Mouse (Mus musculus) E14TG2a.4 (cell line): Measurements from ENCODE around the gene Ttc19.
"Not testable (repeated sequence)": the region's sequence is repeated elsewhere in the genome, so short reads cannot be mapped to it uniquely, and the experiment has no call there.

Experiments
- H3K27me3 ChIP-seq: 2 replicates; pipeline ENCODE4 v1.6.1; 2014; ENCODE audit warnings: low read length, control low read depth; ENCODE audit not compliant: insufficient read depth
- H3K36me3 ChIP-seq: 2 replicates; pipeline ENCODE4 v1.6.1; 2014; ENCODE audit warnings: low read length, control low read depth; ENCODE audit not compliant: insufficient read depth
- H3K4me1 ChIP-seq: replicated peaks from 2 replicates; pipeline ENCODE4 v1.6.1; 2014; ENCODE audit warnings: low read depth, low read length, control low read depth
- H3K4me3 ChIP-seq: replicated peaks from 2 replicates; pipeline ENCODE4 v1.5.1; 2014; ENCODE audit warnings: mild to moderate bottlenecking, low read length
- H3K9me3 ChIP-seq: 2 replicates; pipeline ENCODE4 v1.6.1; 2014; ENCODE audit warnings: low read length, control low read depth
- CTCF ChIP-seq: conservative IDR thresholded peaks from 2 replicates; pipeline ENCODE4 v1.5.1; 2014; ENCODE audit warnings: low read length
- NANOG ChIP-seq: IDR thresholded peaks from 2 replicates; pipeline ENCODE4 v1.6.1; 2014; ENCODE audit warnings: borderline replicate concordance, low read length, mixed read lengths
- POU5F1 ChIP-seq: IDR thresholded peaks from 2 replicates; pipeline ENCODE4 v1.6.1; 2014; ENCODE audit warnings: low read length, borderline replicate concordance

Gene Ttc19

GRCm38 (mm10) chr11:62366879-62367278, 85.6 kb downstream of the Ttc19 start:
- Histone ChIP-seq H3K4me1 (peaks cover 28% of the 10 kb centered on the region), H3K9me3 (no peaks in the 10 kb centered on the region), H3K4me3 (no peak overlapping the region), H3K36me3 (peaks cover 94% of the 10 kb centered on the region), H3K27me3 (no peaks in the 10 kb centered on the region)
- TF ChIP-seq NANOG = no peak
- no peak for TF ChIP-seq POU5F1
- no peak for TF ChIP-seq CTCF

- peaks cover 93% of the 10 kb centered on the region for H3K36me3 ChIP-seq
- H3K4me1 ChIP-seq = peaks cover 40% of the 10 kb centered on the region
- TF ChIP-seq CTCF (no peak), POU5F1 (no peak), NANOG (no peak)
- no peaks in the 10 kb centered on the region for H3K9me3 ChIP-seq
- no peak overlapping the region for H3K4me3 ChIP-seq
- H3K27me3 ChIP-seq = no peaks in the 10 kb centered on the region
These were observed 88.7 kb downstream of the Ttc19 start for GRCm38 (mm10) chr11:62369924-62370323.

- Histone ChIP-seq H3K4me3 (no peak overlapping the region), H3K36me3 (peaks cover 92% of the 10 kb centered on the region), H3K4me1 (peaks cover 38% of the 10 kb centered on the region), H3K9me3 (no peaks in the 10 kb centered on the region), H3K27me3 (no peaks in the 10 kb centered on the region)
- no peak for TF ChIP-seq POU5F1
- TF ChIP-seq CTCF = no peak
- TF ChIP-seq NANOG = no peak
These were observed 90.5 kb downstream of the Ttc19 start for GRCm38 (mm10) chr11:62371776-62372175.

GRCm38 (mm10) chr11:62377202-62377851, 96.1 kb downstream of the Ttc19 start:
- not testable (repeated sequence) for H3K9me3 ChIP-seq, H3K4me3 ChIP-seq, H3K27me3 ChIP-seq
- 0 out of 2 replicates have a peak, but pooled peaks have one; percentile 10 for TF ChIP-seq CTCF
- Histone ChIP-seq H3K36me3 (peaks cover 91% of the 10 kb centered on the region), H3K4me1 (peaks cover 12% of the 10 kb centered on the region)
